Mouse (Mus musculus) limb, embryonic 12.5 days (tissue): ENCODE measurements at regions not wholly inside any gene's neighbourhood (a gene's known extent, or its start where the extent isn't known, plus 50 kb on each side); places are given as distances from the start of the nearest gene placed in this dataset.
A peak's percentile ranks its signal among the peaks of the same experiment; 100 is the strongest.

Experiments used
- ATAC-seq: fragments of 200-750 bp; cut with Nextera tagmentation; 2 replicates; pipeline ENCODE4 v1.8.0; 2017; ENCODE audit warnings: low read depth, moderate TSS enrichment; ENCODE audit not compliant: insufficient number of reproducible peaks, insufficient read depth, low FRiP score, low TSS enrichment
- H3K27ac ChIP-seq: fragments of 300-500 bp; sonication (generic); 2 replicates; pipeline ENCODE4 v1.5.1; 2016; ENCODE audit warnings: mild to moderate bottlenecking, moderate library complexity
- H3K27me3 ChIP-seq: fragments of 300-500 bp; sonication (generic); 2 replicates; pipeline ENCODE4 v1.6.1; 2016; ENCODE audit warnings: mild to moderate bottlenecking, moderate library complexity
- H3K36me3 ChIP-seq: fragments of 300-500 bp; sonication (generic); 2 replicates; pipeline ENCODE4 v1.6.1; 2016; ENCODE audit warnings: mild to moderate bottlenecking, moderate library complexity
- H3K4me1 ChIP-seq: fragments of 300-500 bp; sonication (generic); replicated peaks from 2 replicates; pipeline ENCODE4 v1.6.1; 2016
- H3K4me2 ChIP-seq: fragments of 300-500 bp; sonication (generic); 2 replicates; pipeline ENCODE4 v1.6.1; 2016; ENCODE audit warnings: mild to moderate bottlenecking, moderate library complexity
- H3K4me3 ChIP-seq: fragments of 300-500 bp; sonication (generic); replicated peaks from 2 replicates; pipeline ENCODE4 v1.5.1; 2016; ENCODE audit warnings: mild to moderate bottlenecking
- H3K9ac ChIP-seq: fragments of 300-500 bp; sonication (generic); replicated peaks from 2 replicates; pipeline ENCODE4 v1.6.1; 2016; ENCODE audit warnings: mild to moderate bottlenecking, moderate library complexity
- H3K9me3 ChIP-seq: fragments of 300-500 bp; sonication (generic); 2 replicates; pipeline ENCODE4 v1.6.1; 2016; ENCODE audit warnings: mild to moderate bottlenecking, moderate library complexity
- WGBS: fragments of 180-500 bp; shearing (Covaris S2); methylation state at CpG from one replicate; pipeline ENCODE4 v1.1.7; 2016; 5-methylcytosine and 5-hydroxymethylcytosine counted together

DNA sequence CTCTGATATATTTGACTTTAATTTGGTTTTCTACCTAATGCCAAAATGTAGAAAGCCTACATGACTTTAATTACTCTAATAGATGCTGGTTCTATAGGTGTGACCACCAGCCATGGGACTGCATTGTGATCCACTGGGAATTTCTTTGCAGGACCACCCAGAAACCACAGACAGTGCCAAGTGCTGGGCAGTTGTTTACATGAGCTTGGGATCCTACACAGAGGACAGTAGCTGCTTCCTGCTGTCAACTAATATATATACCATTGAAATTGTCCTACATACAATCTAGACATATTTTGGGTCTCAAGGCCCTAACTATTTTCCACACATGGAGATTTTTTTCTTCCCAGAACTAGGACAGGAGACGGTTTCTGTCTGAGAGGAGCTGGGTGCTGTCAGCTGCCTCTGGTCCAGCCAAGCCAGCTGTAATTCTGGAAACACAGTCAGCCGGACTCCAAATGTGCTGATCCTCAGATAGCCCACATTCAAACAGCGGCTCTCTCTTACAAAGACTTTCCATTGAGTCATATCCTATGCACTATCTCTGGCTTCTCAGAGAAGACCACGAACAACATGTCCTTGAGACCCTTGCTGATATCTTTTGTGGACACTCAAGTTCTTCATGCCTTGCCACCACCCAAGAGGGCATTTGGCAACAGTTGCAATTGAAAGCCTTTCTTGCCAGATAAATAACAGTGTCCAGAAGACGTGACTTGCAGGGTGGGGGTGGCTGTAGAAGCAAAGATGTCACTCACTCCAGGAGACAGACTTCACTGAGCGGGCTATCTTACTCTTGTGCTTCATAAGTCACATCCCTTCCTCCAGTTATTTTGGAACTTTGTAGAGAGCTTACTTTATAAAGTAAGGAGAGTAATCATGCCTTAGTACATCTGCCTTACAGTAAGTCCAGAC is 620.1 kb downstream of the Lmo4 start:
- 88% methylated on average over 6 of the region's 6 CpGs for WGBS
- peaks cover 13% of the 10 kb centered on the region for H3K4me1 ChIP-seq
- no peaks in the 10 kb centered on the region for H3K27me3 ChIP-seq
- no peak overlapping the region for H3K9ac ChIP-seq
- H3K9me3 ChIP-seq: no peaks in the 10 kb centered on the region
- no peak overlapping the region for H3K27ac ChIP-seq
- H3K4me3 ChIP-seq: no peak overlapping the region
- H3K4me2 ChIP-seq: no peak overlapping the region
- ATAC-seq: no peak
- no peaks in the 10 kb centered on the region for H3K36me3 ChIP-seq

DNA sequence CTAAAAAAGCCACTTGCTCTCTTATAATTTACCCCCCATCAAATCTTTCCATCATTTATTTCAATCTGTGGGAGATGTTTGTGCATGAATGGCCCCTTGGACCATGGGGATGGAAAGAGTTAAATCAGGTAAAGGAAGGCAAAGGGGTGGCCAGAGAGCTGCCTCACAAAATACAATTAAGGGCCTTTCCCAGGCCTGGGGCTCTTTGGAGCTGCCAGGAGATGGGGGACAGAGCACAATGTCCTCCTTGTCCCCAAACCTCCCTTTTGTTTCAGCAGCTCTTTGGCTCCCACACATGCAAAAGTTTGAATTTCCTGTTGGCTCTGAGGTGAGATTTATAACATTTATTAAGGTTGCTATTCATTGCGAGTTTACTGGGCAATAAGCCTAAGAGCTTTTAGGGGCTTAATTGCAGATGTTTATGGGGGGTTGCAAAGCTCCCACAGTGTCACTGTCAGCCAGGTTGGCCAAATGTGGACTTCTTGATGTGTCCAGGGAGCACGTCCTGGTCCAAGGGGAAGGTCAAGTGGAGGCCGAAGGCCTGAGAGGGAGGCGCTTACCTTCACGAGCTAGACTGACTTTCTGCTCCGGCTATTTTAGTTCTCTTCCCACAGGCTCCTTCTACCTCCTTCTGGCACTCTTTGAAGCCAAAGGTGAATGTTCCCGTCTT is 628.5 kb downstream of the Lmo4 start:
- no peak overlapping the region for H3K4me3 ChIP-seq
- H3K36me3 ChIP-seq: no peaks in the 10 kb centered on the region
- H3K9ac ChIP-seq: no peak overlapping the region
- peaks cover 40% of the 10 kb centered on the region for H3K4me1 ChIP-seq
- ATAC-seq: peak; percentile 78
- 20% methylated on average over 7 of the region's 7 CpGs for WGBS
- no peaks in the 10 kb centered on the region for H3K27me3 ChIP-seq
- H3K27ac ChIP-seq: peak overlapping the region; percentile 57
- H3K9me3 ChIP-seq: no peaks in the 10 kb centered on the region
- H3K4me2 ChIP-seq: no peak overlapping the region

DNA sequence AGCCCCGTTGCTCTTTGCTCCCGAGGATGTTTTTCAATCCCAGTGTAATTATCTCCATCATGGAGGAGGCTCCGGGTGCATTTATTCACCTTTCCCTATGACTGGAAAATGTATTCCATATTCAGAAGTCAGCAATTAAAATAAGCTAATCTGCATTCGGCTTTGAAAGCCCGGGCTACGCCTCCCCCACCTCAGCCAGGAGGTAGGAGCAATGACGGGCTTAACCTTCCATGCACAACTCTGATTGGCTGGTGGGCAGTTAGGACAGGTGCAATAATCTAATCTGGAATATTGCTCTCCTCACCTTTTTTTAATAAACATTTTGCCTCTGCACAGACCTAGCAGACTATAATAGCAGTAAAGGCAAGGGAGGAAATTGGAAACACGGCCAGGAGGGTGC is 629.3 kb downstream of the Lmo4 start:
- no peak overlapping the region for H3K4me2 ChIP-seq
- WGBS: 71% methylated on average over 8 of the region's 8 CpGs
- H3K9me3 ChIP-seq: no peaks in the 10 kb centered on the region
- no peak overlapping the region for H3K4me3 ChIP-seq
- no peaks in the 10 kb centered on the region for H3K36me3 ChIP-seq
- H3K27me3 ChIP-seq: no peaks in the 10 kb centered on the region
- no peak; the same call in 1 of the 2 replicates for ATAC-seq
- no peak overlapping the region for H3K27ac ChIP-seq
- H3K4me1 ChIP-seq: peaks cover 40% of the 10 kb centered on the region
- H3K9ac ChIP-seq: no peak overlapping the region

DNA sequence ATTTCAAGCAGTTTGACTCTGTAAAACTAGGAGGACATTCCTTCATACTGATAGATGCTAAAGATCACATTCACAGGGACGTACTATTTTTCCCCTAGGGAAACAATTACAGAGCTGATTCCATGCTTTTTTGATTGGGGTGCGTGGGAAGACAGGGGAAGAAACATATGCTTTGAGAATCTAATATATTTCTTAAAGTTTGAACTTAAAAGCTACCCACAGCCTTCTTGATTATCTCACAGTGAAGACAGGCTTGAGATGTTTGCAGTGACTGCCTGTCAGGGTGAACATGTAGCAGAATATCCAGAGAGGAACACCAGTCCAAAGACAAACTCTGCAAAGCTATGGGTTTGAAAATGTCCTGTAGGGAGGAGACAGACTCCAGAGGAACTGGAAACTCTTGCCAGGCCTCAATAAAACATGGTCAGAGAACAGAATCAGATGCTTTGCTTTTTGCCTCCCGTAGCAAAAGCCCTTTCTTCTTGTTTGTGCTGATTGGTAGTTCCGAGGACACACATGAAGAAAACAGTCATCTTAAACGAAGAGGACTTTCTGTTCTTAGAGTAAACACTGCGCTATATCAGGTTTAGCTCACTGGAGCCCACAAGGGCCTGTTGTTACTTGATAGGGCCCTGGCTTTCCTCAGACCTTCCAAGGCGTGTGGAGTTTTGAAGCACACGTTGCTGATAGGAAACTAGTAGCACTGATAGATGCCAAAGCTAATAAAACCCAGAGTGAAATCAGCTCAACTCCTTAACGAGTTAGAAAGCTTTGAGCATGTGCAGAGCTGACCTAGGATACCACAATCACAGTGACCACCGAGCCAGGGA is 630.8 kb downstream of the Lmo4 start:
- no peak overlapping the region for H3K9ac ChIP-seq
- no peak for ATAC-seq
- peak overlapping the region; percentile 31; the same call in 1 of the 2 replicates for H3K27ac ChIP-seq
- H3K36me3 ChIP-seq: no peaks in the 10 kb centered on the region
- 49% methylated on average over 10 of the region's 10 CpGs for WGBS
- no peak overlapping the region for H3K4me2 ChIP-seq
- no peak overlapping the region for H3K4me3 ChIP-seq
- no peaks in the 10 kb centered on the region for H3K27me3 ChIP-seq
- peaks cover 47% of the 10 kb centered on the region for H3K4me1 ChIP-seq
- H3K9me3 ChIP-seq: no peaks in the 10 kb centered on the region

- Histone ChIP-seq H3K4me2 (no peak overlapping the region), H3K36me3 (no peaks in the 10 kb centered on the region), H3K9ac (no peak overlapping the region), H3K4me3 (no peak overlapping the region), H3K9me3 (no peaks in the 10 kb centered on the region), H3K27ac (no peak overlapping the region), H3K4me1 (peaks cover 19% of the 10 kb centered on the region), H3K27me3 (no peaks in the 10 kb centered on the region; the same call in 1 of the 2 replicates)
- WGBS: 35% methylated on average over 6 of the region's 6 CpGs
- ATAC-seq: no peak
Measured at GRCm38 (mm10) chr3:143569930-143570329, 635.1 kb downstream of the Lmo4 start.

GRCm38 (mm10) chr3:143565067-143565466 is 640.0 kb downstream of the Lmo4 start:
- Histone ChIP-seq H3K4me3 (no peak overlapping the region), H3K9ac (no peak overlapping the region), H3K27me3 (no peaks in the 10 kb centered on the region; the same call in 1 of the 2 replicates), H3K36me3 (no peaks in the 10 kb centered on the region), H3K4me1 (peaks cover 7% of the 10 kb centered on the region; the same call in 1 of the 2 replicates), H3K9me3 (no peaks in the 10 kb centered on the region), H3K4me2 (no peak overlapping the region), H3K27ac (no peak overlapping the region)
- no peak for ATAC-seq
- WGBS: 93% methylated on average over 4 of the region's 4 CpGs

DNA sequence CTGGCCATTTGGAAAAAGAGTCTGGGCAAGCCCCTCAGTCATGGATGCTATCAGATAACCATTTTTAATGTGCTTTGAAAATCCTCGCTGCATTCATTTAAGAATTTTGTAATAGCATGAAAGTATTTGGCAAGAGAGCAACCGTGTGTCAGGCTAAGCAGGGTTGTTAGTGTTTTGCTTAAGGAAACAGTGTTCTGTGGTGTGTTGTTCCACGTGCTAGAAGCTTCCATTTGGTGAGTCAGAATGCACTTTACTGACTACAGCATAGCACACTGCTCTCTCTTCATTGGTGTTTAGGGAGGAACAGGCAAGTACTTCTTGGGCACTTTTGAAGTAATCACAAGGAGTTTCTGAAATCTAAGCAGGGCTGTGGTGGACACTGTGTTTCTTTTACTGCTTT is 661.0 kb upstream of the Pkn2 start:
- Histone ChIP-seq H3K4me3 (no peak overlapping the region), H3K27me3 (no peaks in the 10 kb centered on the region), H3K36me3 (no peaks in the 10 kb centered on the region), H3K4me1 (no peaks in the 10 kb centered on the region), H3K4me2 (no peak overlapping the region), H3K9ac (no peak overlapping the region), H3K9me3 (no peaks in the 10 kb centered on the region), H3K27ac (no peak overlapping the region)
- 75% methylated on average over 3 of the region's 3 CpGs for WGBS
- no peak for ATAC-seq

- no peak for ATAC-seq
- H3K27ac ChIP-seq: no peak overlapping the region
- H3K36me3 ChIP-seq: no peaks in the 10 kb centered on the region
- no peak overlapping the region for H3K9ac ChIP-seq
- no peaks in the 10 kb centered on the region for H3K27me3 ChIP-seq
- no peaks in the 10 kb centered on the region for H3K9me3 ChIP-seq
- H3K4me1 ChIP-seq: no peaks in the 10 kb centered on the region
- H3K4me2 ChIP-seq: no peak overlapping the region
- H3K4me3 ChIP-seq: no peak overlapping the region
- WGBS: 43% methylated on average over 4 of the region's 4 CpGs
Measured at GRCm38 (mm10) chr3:143527982-143528381, 646.2 kb upstream of the Pkn2 start.

- H3K4me3 ChIP-seq: no peak overlapping the region
- no peaks in the 10 kb centered on the region for H3K4me1 ChIP-seq
- H3K9ac ChIP-seq: no peak overlapping the region
- no peaks in the 10 kb centered on the region for H3K9me3 ChIP-seq
- H3K27ac ChIP-seq: no peak overlapping the region
- H3K4me2 ChIP-seq: no peak overlapping the region
- no peaks in the 10 kb centered on the region for H3K36me3 ChIP-seq
- H3K27me3 ChIP-seq: no peaks in the 10 kb centered on the region
- ATAC-seq: no peak
Measured at GRCm38 (mm10) chr3:143527274-143527673, 645.5 kb upstream of the Pkn2 start.

DNA sequence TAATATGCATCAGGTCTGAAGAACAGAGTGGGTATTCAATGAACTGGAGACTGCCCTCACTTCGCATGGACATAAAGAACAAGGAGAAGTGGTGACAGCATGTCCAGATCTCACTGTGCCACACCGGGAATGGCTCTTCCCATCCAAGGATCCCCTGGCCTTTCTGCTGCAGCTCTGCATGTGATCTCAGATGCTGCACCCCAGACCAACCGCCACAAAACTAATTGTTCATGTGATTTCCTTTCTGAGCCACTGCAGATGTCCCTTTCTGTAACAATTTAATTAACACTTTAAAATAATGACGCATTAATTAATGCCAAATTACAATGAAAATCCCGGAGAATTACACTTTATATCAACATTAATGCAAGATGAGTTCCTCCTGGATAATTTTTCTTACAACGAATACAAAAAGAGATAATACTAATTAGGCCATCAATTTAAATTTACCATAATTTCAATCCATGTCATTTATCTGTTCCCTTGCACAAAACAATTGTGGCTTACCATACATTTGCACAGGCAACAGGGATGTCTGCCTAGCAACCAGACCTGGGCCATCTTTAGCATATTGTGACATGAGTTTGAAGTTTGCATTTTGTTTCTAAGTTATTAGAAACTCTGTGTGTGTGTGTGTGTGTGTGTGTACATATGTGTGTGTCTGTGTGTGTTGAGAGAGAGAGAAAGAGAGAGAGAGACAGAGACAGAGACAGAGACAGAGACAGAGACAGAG is 630.9 kb upstream of the Pkn2 start:
- Histone ChIP-seq H3K4me2 (no peak overlapping the region), H3K27me3 (no peaks in the 10 kb centered on the region), H3K9ac (no peak overlapping the region), H3K36me3 (no peaks in the 10 kb centered on the region), H3K4me3 (no peak overlapping the region), H3K4me1 (no peaks in the 10 kb centered on the region), H3K9me3 (no peaks in the 10 kb centered on the region), H3K27ac (no peak overlapping the region)
- no peak for ATAC-seq
- WGBS: 78% methylated on average over 6 of the region's 6 CpGs
